Mouse (Mus musculus) neural tube, embryonic 15.5 days (tissue): ENCODE results near the gene Kdm4b. TPM values are rescaled to one million over a fixed set of nuclear protein-coding genes. Genes with fewer than 3 reads are reported as not detected.

Experiments used
- ATAC-seq: fragments of 200-750 bp; cut with Nextera tagmentation; 2 replicates; pipeline ENCODE4 v1.8.0; 2017; ENCODE audit warnings: mild to moderate bottlenecking, moderate TSS enrichment, moderate library complexity; ENCODE audit not compliant: low FRiP score
- H3K27ac ChIP-seq: fragments of 300-500 bp; sonication (generic); replicated peaks from 2 replicates; pipeline ENCODE4 v1.5.1; 2015; ENCODE audit warnings: mild to moderate bottlenecking, inconsistent platforms
- H3K27me3 ChIP-seq: fragments of 300-500 bp; sonication (generic); replicated peaks from 2 replicates; pipeline ENCODE4 v1.6.1; 2015; ENCODE audit warnings: inconsistent platforms
- H3K36me3 ChIP-seq: fragments of 300-500 bp; sonication (generic); 2 replicates; pipeline ENCODE4 v1.6.1; 2015; ENCODE audit warnings: inconsistent platforms
- H3K4me1 ChIP-seq: fragments of 300-500 bp; sonication (generic); 2 replicates; pipeline ENCODE4 v1.6.1; 2015; ENCODE audit warnings: inconsistent platforms
- H3K4me2 ChIP-seq: fragments of 300-500 bp; sonication (generic); 2 replicates; pipeline ENCODE4 v1.6.1; 2015; ENCODE audit warnings: inconsistent platforms, mild to moderate bottlenecking, moderate library complexity
- H3K4me3 ChIP-seq: fragments of 300-500 bp; sonication (generic); replicated peaks from 2 replicates; pipeline ENCODE4 v1.5.1; 2015; ENCODE audit warnings: mild to moderate bottlenecking, inconsistent platforms
- H3K9ac ChIP-seq: fragments of 300-500 bp; sonication (generic); replicated peaks from 2 replicates; pipeline ENCODE4 v1.6.1; 2015; ENCODE audit warnings: mild to moderate bottlenecking, inconsistent platforms
- H3K9me3 ChIP-seq: fragments of 300-500 bp; sonication (generic); replicated peaks from 2 replicates; pipeline ENCODE4 v1.6.1; 2016; ENCODE audit warnings: inconsistent platforms
- WGBS: fragments of 180-500 bp; shearing (Covaris S2); methylation state at CpG from one replicate; pipeline ENCODE4 v1.1.7; 2015; ENCODE audit warnings: mixed read lengths; 5-methylcytosine and 5-hydroxymethylcytosine counted together
- polyA plus RNA-seq: library from polyadenylated mRNA; unstranded; fragments of >200 nt; fragmentation: Nextera tagmentation; extraction: Ambion mirVana; gene quantifications from 2 replicates; pipeline ENCODE4 v1.2.1, GENCODE M21; 2015

The Kdm4b gene
- polyA plus RNA-seq, 1 experiment from 2014 or later: 65.2 TPM

- WGBS: 44% methylated on average over 17 of the region's 17 CpGs
- H3K9me3 ChIP-seq: no peaks in the 10 kb centered on the region
- no peak overlapping the region for H3K4me2 ChIP-seq
- no peak overlapping the region for H3K4me3 ChIP-seq
- H3K4me1 ChIP-seq: peaks cover 54% of the 10 kb centered on the region
- H3K27me3 ChIP-seq: no peaks in the 10 kb centered on the region
- peaks cover 77% of the 10 kb centered on the region for H3K36me3 ChIP-seq
- no peak overlapping the region for H3K9ac ChIP-seq
- no peak for ATAC-seq
- H3K27ac ChIP-seq: peak overlapping the region; percentile 58
These were observed 47.5 kb downstream of the Kdm4b start for GRCm38 (mm10) chr17:56373136-56374034.

- Histone ChIP-seq H3K27me3 (no peaks in the 10 kb centered on the region), H3K27ac (no peak overlapping the region), H3K36me3 (peaks cover 73% of the 10 kb centered on the region), H3K9ac (no peak overlapping the region), H3K4me3 (no peak overlapping the region), H3K4me2 (no peak overlapping the region), H3K4me1 (peaks cover 58% of the 10 kb centered on the region), H3K9me3 (no peaks in the 10 kb centered on the region)
- WGBS: 93% methylated on average over 1 of the region's 1 CpGs
- no peak for ATAC-seq
These were observed 49.0 kb downstream of the Kdm4b start for GRCm38 (mm10) chr17:56374851-56375250.

- H3K27me3 ChIP-seq: no peaks in the 10 kb centered on the region
- no peak overlapping the region for H3K4me3 ChIP-seq
- H3K4me2 ChIP-seq: no peak overlapping the region
- no peak for ATAC-seq
- peaks cover 66% of the 10 kb centered on the region for H3K36me3 ChIP-seq
- WGBS: 65% methylated on average over 6 of the region's 6 CpGs
- no peak overlapping the region for H3K9ac ChIP-seq
- peaks cover 38% of the 10 kb centered on the region for H3K4me1 ChIP-seq
- no peaks in the 10 kb centered on the region for H3K9me3 ChIP-seq
- H3K27ac ChIP-seq: peak overlapping the region; percentile 63
These were observed 53.5 kb downstream of the Kdm4b start for GRCm38 (mm10) chr17:56379281-56379834.

- Histone ChIP-seq H3K4me2 (no peak overlapping the region), H3K27ac (peak overlapping the region; percentile 63), H3K9me3 (no peaks in the 10 kb centered on the region), H3K27me3 (no peaks in the 10 kb centered on the region), H3K36me3 (peaks cover 67% of the 10 kb centered on the region), H3K4me3 (no peak overlapping the region), H3K9ac (no peak overlapping the region), H3K4me1 (peaks cover 43% of the 10 kb centered on the region)
- peak; percentile 68 for ATAC-seq
- WGBS: 47% methylated on average over 6 of the region's 6 CpGs
These were observed 54.4 kb downstream of the Kdm4b start for GRCm38 (mm10) chr17:56380286-56380685.

GRCm38 (mm10) chr17:56381183-56381582 is 55.3 kb downstream of the Kdm4b start:
- 69% methylated on average over 5 of the region's 5 CpGs for WGBS
- Histone ChIP-seq H3K9me3 (no peaks in the 10 kb centered on the region), H3K9ac (no peak overlapping the region), H3K4me1 (peaks cover 46% of the 10 kb centered on the region), H3K27me3 (no peaks in the 10 kb centered on the region), H3K36me3 (peaks cover 67% of the 10 kb centered on the region), H3K4me3 (no peak overlapping the region), H3K27ac (peak overlapping the region; percentile 63; the same call in 1 of the 2 replicates), H3K4me2 (no peak overlapping the region)
- no peak for ATAC-seq

GRCm38 (mm10) chr17:56382997-56383396 is 57.1 kb downstream of the Kdm4b start:
- Histone ChIP-seq H3K9ac (no peak overlapping the region), H3K27me3 (no peaks in the 10 kb centered on the region), H3K4me1 (peaks cover 46% of the 10 kb centered on the region), H3K4me3 (no peak overlapping the region), H3K36me3 (peaks cover 68% of the 10 kb centered on the region), H3K4me2 (no peak overlapping the region), H3K27ac (no peak overlapping the region), H3K9me3 (no peaks in the 10 kb centered on the region)
- ATAC-seq: no peak
- 65% methylated on average over 8 of the region's 8 CpGs for WGBS

- H3K27me3 ChIP-seq: no peaks in the 10 kb centered on the region
- no peaks in the 10 kb centered on the region for H3K9me3 ChIP-seq
- H3K36me3 ChIP-seq: peaks cover 71% of the 10 kb centered on the region
- H3K4me3 ChIP-seq: no peak overlapping the region
- H3K4me1 ChIP-seq: peaks cover 34% of the 10 kb centered on the region
- no peak overlapping the region for H3K4me2 ChIP-seq
- WGBS: 41% methylated on average over 6 of the region's 6 CpGs
- peak overlapping the region; percentile 54 for H3K27ac ChIP-seq
- no peak for ATAC-seq
- no peak overlapping the region for H3K9ac ChIP-seq
These were observed 59.0 kb downstream of the Kdm4b start for GRCm38 (mm10) chr17:56384903-56385302.

GRCm38 (mm10) chr17:56387612-56388011 is 61.8 kb downstream of the Kdm4b start:
- Histone ChIP-seq H3K4me1 (peaks cover 9% of the 10 kb centered on the region; the same call in 1 of the 2 replicates), H3K27me3 (no peaks in the 10 kb centered on the region), H3K9me3 (no peaks in the 10 kb centered on the region), H3K36me3 (peaks cover 88% of the 10 kb centered on the region), H3K4me3 (no peak overlapping the region), H3K9ac (no peak overlapping the region), H3K27ac (no peak overlapping the region), H3K4me2 (no peak overlapping the region)
- no peak for ATAC-seq
- WGBS: 80% methylated on average over 6 of the region's 6 CpGs

- no peaks in the 10 kb centered on the region for H3K27me3 ChIP-seq
- H3K4me1 ChIP-seq: no peaks in the 10 kb centered on the region
- H3K9me3 ChIP-seq: no peaks in the 10 kb centered on the region
- peaks cover 97% of the 10 kb centered on the region for H3K36me3 ChIP-seq
- no peak overlapping the region for H3K27ac ChIP-seq
- no peak for ATAC-seq
- no peak overlapping the region for H3K4me3 ChIP-seq
- no peak overlapping the region for H3K9ac ChIP-seq
- H3K4me2 ChIP-seq: no peak overlapping the region
- 90% methylated on average over 6 of the region's 6 CpGs for WGBS
These were observed 67.4 kb downstream of the Kdm4b start for GRCm38 (mm10) chr17:56393238-56393637.

- Histone ChIP-seq H3K27me3 (no peaks in the 10 kb centered on the region), H3K4me2 (no peak overlapping the region), H3K4me3 (no peak overlapping the region), H3K4me1 (no peaks in the 10 kb centered on the region), H3K9ac (no peak overlapping the region), H3K27ac (no peak overlapping the region), H3K36me3 (peaks cover 97% of the 10 kb centered on the region), H3K9me3 (no peaks in the 10 kb centered on the region)
- WGBS: 93% methylated on average over 10 of the region's 10 CpGs
- no peak for ATAC-seq
These were observed 68.0 kb downstream of the Kdm4b start for GRCm38 (mm10) chr17:56393889-56394288.

- H3K9me3 ChIP-seq: no peaks in the 10 kb centered on the region
- H3K27ac ChIP-seq: no peak overlapping the region
- no peak overlapping the region for H3K4me3 ChIP-seq
- H3K36me3 ChIP-seq: peaks cover 98% of the 10 kb centered on the region
- H3K4me1 ChIP-seq: no peaks in the 10 kb centered on the region
- H3K27me3 ChIP-seq: no peaks in the 10 kb centered on the region
- no peak overlapping the region for H3K9ac ChIP-seq
- WGBS: 90% methylated on average over 6 of the region's 6 CpGs
- H3K4me2 ChIP-seq: no peak overlapping the region
- ATAC-seq: no peak
These were observed 70.2 kb downstream of the Kdm4b start for GRCm38 (mm10) chr17:56396051-56396450.

- no peaks in the 10 kb centered on the region for H3K27me3 ChIP-seq
- H3K4me2 ChIP-seq: no peak overlapping the region
- H3K36me3 ChIP-seq: peaks cover 94% of the 10 kb centered on the region
- no peak for ATAC-seq
- no peaks in the 10 kb centered on the region for H3K4me1 ChIP-seq
- H3K9ac ChIP-seq: no peak overlapping the region
- H3K9me3 ChIP-seq: no peaks in the 10 kb centered on the region
- H3K4me3 ChIP-seq: no peak overlapping the region
- H3K27ac ChIP-seq: no peak overlapping the region
- 90% methylated on average over 3 of the region's 3 CpGs for WGBS
These were observed 74.4 kb downstream of the Kdm4b start for GRCm38 (mm10) chr17:56400221-56400620.
